Mouse (Mus musculus) erythroid progenitor cell, adult 5-6 weeks (primary cell): ENCODE data around the gene Proser2. TPM values are rescaled to one million over a fixed set of nuclear protein-coding genes. Genes with fewer than 3 reads are reported as not detected.

ENCODE experiments used
- ATAC-seq: replicated peaks from 2 replicates; pipeline ENCODE4 v1.8.0; 2016; ENCODE audit warnings: moderate number of reproducible peaks, mild to moderate bottlenecking, moderate TSS enrichment, inconsistent platforms; ENCODE audit not compliant: poor library complexity, low FRiP score, severe bottlenecking
- total RNA-seq, 2 experiments: library from RNA; stranded (forward) in 1 of 2; stranded (reverse) in 1 of 2; fragments of 150-400 nt in 1 of 2; fragments of 186-747, 209-891 nt in 1 of 2; gene quantifications; 2 replicates each; pipeline versions ENCODE4 v1.2.3 to v1.2.4; 2015 to 2017; ENCODE audit warnings: low replicate concordance in 2 of 2

The Proser2 gene
- total RNA-seq, 2 experiments from 2014 or later: not detected

DNA sequence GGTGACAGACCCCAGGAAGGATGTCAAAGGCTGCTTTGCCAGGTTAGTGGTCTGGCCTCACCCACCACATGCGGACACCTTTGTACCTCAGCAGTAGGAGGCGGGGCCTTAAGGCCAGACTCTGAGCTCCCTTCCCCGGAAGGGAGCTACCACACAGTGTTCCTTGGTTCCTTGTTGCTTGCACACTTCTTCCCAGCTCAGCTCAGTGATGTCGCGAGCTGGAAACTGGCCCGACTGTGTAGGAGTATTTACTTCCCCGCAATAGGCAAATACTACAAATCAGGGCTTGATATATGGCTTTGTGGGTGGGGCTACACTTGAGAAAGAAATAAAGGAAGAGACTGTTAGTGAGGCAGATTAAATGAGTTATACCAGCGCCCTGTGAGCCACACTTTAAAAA, 48.9 kb downstream of the Proser2 start:
- no peak for ATAC-seq

DNA sequence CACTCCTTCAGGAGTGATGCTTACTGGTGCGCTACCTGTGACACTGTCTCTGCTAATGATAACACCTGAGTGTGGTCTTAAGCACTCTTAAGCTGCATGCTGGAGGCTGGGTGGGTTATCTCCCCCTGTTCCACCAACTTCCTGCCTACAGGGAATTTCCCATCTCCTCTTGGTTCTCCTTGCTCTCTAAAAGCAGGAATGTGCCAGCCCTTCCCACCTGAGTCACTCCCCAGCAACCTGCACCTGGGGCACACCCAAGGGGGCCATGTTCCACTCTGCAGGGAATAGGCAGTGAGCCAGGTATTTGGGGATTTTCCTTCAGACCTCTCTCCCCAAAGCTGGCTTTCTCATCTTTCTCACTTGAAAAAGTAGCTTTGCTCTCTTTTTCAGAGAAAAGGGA, 50.0 kb downstream of the Proser2 start:
- ATAC-seq: no peak

GRCm38 (mm10) chr2:6075530-6075896, 54.5 kb downstream of the Proser2 start:
- ATAC-seq: no peak

GRCm38 (mm10) chr2:6074891-6075529, 55.0 kb downstream of the Proser2 start:
- ATAC-seq: no peak

DNA sequence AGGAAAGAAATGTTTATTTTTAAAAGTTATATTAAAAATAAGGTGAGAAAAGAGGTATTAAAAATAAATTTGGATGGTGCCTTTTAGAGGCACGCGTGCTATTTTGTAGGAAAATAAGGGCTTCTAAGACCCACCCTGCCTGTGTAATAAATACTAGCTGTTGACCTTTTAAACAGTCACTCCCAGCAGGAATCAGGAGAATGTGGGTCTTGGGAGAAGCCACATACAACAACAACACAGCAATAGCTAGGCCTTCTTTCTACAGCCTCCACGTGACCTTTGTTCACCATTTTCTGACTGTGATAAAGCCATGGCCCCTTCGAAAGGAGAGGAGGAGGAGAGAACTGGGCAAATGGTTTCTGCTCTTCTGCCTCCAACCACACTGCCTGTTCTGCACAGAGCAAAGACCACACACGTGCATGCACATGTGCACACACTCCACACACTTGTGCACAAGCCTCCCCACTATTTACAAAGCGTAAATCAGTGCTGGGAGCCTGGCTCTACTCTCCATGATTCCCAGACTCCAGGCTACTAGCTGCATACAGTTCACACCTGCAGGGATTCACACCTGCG, 57.2 kb downstream of the Proser2 start:
- no peak for ATAC-seq

- ATAC-seq: no peak
Measured at GRCm38 (mm10) chr2:6071598-6072440, 58.2 kb downstream of the Proser2 start.

GRCm38 (mm10) chr2:6070925-6071324, 59.1 kb downstream of the Proser2 start:
- ATAC-seq: no peak

GRCm38 (mm10) chr2:6067341-6067740, 62.7 kb downstream of the Proser2 start:
- no peak for ATAC-seq

DNA sequence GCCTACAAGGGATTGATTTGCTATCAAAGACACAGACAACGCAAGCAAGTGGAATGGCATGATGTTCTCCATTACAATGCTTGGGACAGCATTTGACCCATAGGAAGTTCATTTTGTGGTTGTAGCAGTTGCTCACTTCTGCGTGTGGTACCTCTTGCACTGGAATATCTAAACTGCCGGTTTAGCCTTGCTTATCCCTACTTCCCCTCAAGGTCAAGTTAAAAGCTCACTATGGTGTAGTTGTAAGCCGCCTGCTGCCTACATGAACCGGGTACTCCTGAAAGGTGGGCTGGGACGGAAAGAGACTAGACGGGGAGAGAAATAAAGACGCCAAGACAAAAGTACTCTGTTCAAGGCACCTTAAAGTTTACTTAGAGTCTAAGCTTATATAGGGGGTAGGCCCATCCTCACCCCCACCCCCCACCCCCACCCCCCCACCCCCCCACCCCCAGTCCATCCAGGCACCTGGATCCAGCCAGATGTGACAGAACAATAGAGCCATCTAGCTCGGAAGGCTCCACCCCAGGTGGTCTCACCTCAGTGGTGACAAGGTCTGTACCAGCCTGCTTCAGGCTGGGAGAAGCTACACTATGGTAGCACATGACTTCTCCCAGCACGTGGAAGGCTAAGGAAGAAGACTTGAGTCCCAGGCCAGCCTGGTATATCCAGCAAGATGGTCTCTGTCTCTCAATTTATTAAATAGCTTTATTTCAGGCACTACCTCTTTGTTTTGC, 69.8 kb downstream of the Proser2 start:
- no peak for ATAC-seq

GRCm38 (mm10) chr2:6059291-6059690, 70.7 kb downstream of the Proser2 start:
- ATAC-seq: no peak

DNA sequence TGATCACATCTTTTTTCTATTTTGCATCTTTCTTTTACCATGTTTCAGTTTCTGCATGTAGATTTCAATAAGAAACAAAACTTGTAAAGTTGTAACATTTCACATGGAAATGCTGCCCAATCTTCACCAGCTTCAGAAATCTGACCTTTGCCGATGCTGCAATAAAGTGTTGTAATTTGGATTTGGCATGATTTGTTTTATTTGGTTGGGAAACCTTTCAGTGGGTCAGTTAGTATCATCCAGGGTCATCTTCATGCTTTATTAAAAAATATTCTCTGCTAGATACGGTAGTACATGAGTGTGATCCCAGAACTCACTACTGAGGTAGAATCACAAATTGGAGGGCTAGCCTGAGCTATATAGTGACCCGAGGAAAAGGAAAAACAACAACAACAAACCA, 73.5 kb downstream of the Proser2 start:
- no peak for ATAC-seq

DNA sequence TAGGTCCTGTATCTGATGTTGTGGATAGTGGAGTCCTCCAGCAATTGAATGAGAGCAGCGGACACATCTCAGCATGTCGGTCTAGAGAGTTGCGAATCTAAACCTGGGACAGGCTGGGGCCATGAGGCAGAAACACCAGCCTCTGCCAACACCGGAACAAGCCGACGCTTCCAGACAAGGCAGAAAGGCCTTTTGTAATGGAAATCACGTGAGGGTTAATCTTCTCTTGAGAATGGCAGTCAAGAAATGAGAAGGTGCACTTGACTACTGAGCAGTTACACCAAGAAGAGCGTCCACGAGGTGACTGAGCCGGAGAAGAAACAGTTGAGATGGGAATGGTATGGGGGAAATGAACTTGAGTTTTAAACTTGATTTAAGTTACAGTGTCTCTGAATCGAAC, 74.5 kb downstream of the Proser2 start:
- ATAC-seq: no peak

GRCm38 (mm10) chr2:6049018-6049417, 81.0 kb downstream of the Proser2 start:
- no peak for ATAC-seq

- no peak for ATAC-seq
Measured at GRCm38 (mm10) chr2:6048570-6048969, 81.4 kb downstream of the Proser2 start.

Other genes with a start within 250 kb of the Proser2 start
- gene Sec61a2, start 234.8 kb downstream of the Proser2 start, total RNA-seq (2015; ENCODE audit: low replicate concordance): 15.9 and 31.4 TPM in 2 replicates
- gene Sec61a2, start 234.8 kb downstream of the Proser2 start, total RNA-seq (2017; ENCODE audit: low replicate concordance): 19.4 and 21.5 TPM in 2 replicates
- gene Dhtkd1, start 187.4 kb downstream of the Proser2 start, total RNA-seq (2015; ENCODE audit: low replicate concordance): 0.84 TPM in 1 of 2 replicates, not detected in the other
- 0.26 TPM in 1 of 2 replicates, not detected in the other for gene Dhtkd1, start 187.4 kb downstream of the Proser2 start, total RNA-seq (2017; ENCODE audit: low replicate concordance)
- 35.0 and 39.0 TPM in 2 replicates for gene Upf2, start 178.7 kb downstream of the Proser2 start, total RNA-seq (2015; ENCODE audit: low replicate concordance)
- gene Upf2, start 178.7 kb downstream of the Proser2 start, total RNA-seq (2017; ENCODE audit: low replicate concordance): 36.2 and 40.4 TPM in 2 replicates
- gene Echdc3, start 82.8 kb upstream of the Proser2 start, total RNA-seq (2015; ENCODE audit: low replicate concordance): not detected in 2 replicates
- gene Echdc3, start 82.8 kb upstream of the Proser2 start, total RNA-seq (2017; ENCODE audit: low replicate concordance): not detected in 2 replicates
- 18.0 and 30.3 TPM in 2 replicates for gene Usp6nl, start 192.5 kb upstream of the Proser2 start, total RNA-seq (2015; ENCODE audit: low replicate concordance)
- 26.6 and 47.0 TPM in 2 replicates for gene Usp6nl, start 192.5 kb upstream of the Proser2 start, total RNA-seq (2017; ENCODE audit: low replicate concordance)